8 mouse cellular contexts compared by ENCODE assay signal in the genomic region with DNA sequence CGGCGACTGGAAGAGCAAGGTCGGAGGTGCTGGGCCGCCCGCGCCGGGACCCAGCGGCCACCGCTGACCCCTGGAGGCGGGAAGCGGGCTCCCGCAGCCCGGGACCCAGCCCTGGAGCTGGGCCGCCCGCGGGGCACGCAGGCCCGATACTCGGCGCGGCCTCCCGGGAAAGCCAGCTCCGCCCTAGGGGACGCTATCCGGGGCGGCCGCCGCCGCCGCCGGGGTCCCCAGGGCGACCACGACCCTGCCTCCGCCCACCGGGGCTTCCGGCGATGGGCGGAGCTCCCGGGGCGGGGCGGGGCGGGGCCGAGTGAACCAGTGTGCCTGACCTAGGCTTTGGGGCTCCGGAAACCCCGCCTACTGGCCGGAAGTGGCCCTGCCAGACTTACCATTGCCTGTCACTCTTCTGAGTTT. TPM values are rescaled to one million over a fixed set of nuclear protein-coding genes. Genes with fewer than 3 reads are reported as not detected.
DNase-seq lines count a peak whose midpoint lies in the region; ATAC-seq and TF ChIP-seq lines count a peak whose summit lies in the region.

No protein-coding gene starts in this region.

- intact Hi-C loops in heart, adult 2 months (cut with DNase I): loop anchor here (2.0 kb wide), 1 partner anchor 155 kb away; a partner anchor contains a TSS

- no peaks in the 10 kb centered on the region for H3K27me3 ChIP-seq in C2C12 (ENCODE audit: control insufficient read depth, insufficient read depth, insufficient read length)
- no peaks in the 10 kb centered on the region for H3K27me3 ChIP-seq in embryonic facial prominence, embryonic 14.5 days (replicated peaks; ENCODE audit: control insufficient read depth, insufficient read depth, low read length)
- no peaks in the 10 kb centered on the region for H3K27me3 ChIP-seq in heart, adult 2 months (ENCODE audit: control insufficient read depth, insufficient read depth, low read length)
- H3K27me3 ChIP-seq in kidney, adult 2 months (replicated peaks; ENCODE audit: control insufficient read depth, insufficient read depth, low read length): no peaks in the 10 kb centered on the region
- no peaks in the 10 kb centered on the region for H3K27me3 ChIP-seq in limb, embryonic 14.5 days (ENCODE audit: control insufficient read depth, insufficient read depth, low read length)
- H3K27me3 ChIP-seq in midbrain, postnatal 0 days (ENCODE audit: insufficient read depth, low read length): no peaks in the 10 kb centered on the region

- ATAC-seq in embryonic facial prominence, embryonic 14.5 days (ENCODE audit: low read depth): peak; percentile 95
- ATAC-seq in limb, embryonic 14.5 days (ENCODE audit: low FRiP score, low read depth): peak; percentile 95
- ATAC-seq in midbrain, postnatal 0 days (ENCODE audit: low FRiP score): peak; percentile 91

- peak overlapping the region; percentile 98 for H3K27ac ChIP-seq in bone marrow, adult 2 months (ENCODE audit: control insufficient read depth, insufficient read depth, low read depth, low read length, poor library complexity)
- peak overlapping the region; percentile 93 for H3K27ac ChIP-seq in embryonic facial prominence, embryonic 14.5 days (replicated peaks; ENCODE audit: low read depth, low read length)
- H3K27ac ChIP-seq in heart, adult 2 months: peak overlapping the region; percentile 91
- H3K27ac ChIP-seq in kidney, adult 2 months (ENCODE audit: insufficient read depth, low read depth, low read length): peak overlapping the region; percentile 77
- peak overlapping the region; percentile 88 for H3K27ac ChIP-seq in limb, embryonic 14.5 days (replicated peaks; ENCODE audit: low read depth, low read length)
- H3K27ac ChIP-seq in midbrain, postnatal 0 days (ENCODE audit: low read depth, low read length): peak overlapping the region; percentile 86

- peak; percentile 94 for DNase-seq in embryonic facial prominence, embryonic 14.5 days (ENCODE audit: low spot score)
- DNase-seq in heart, adult 2 months: peak; percentile 90 to 94
- DNase-seq in kidney, adult 2 months: peak; percentile 97
- DNase-seq in limb, embryonic 14.5 days (ENCODE audit: low spot score): peak; percentile 90
- DNase-seq in midbrain, postnatal 0 days (ENCODE audit: low spot score): peak; percentile 91
- DNase-seq in spleen, postnatal 4 days (ENCODE audit: low spot score in 2 of 2): peak; percentile 89 to 92

- peak overlapping the region; percentile 61 for H3K4me3 ChIP-seq in C2C12 (ENCODE audit: insufficient read depth, poor library complexity, severe bottlenecking)
- H3K4me3 ChIP-seq in bone marrow, adult 2 months (replicated peaks; ENCODE audit: control insufficient read depth, low read depth, low read length): peak overlapping the region; percentile 91
- peak overlapping the region; percentile 95 for H3K4me3 ChIP-seq in embryonic facial prominence, embryonic 14.5 days (ENCODE audit: low read depth, low read length)
- H3K4me3 ChIP-seq in heart, adult 2 months: peak overlapping the region; percentile 94
- H3K4me3 ChIP-seq in kidney, adult 2 months (ENCODE audit: insufficient read depth, low read depth, low read length): peak overlapping the region; percentile 89
- peak overlapping the region; percentile 94 for H3K4me3 ChIP-seq in limb, embryonic 14.5 days (replicated peaks; ENCODE audit: low read length)
- H3K4me3 ChIP-seq in midbrain, postnatal 0 days (ENCODE audit: low read depth, low read length): peak overlapping the region; percentile 97

- H3ac ChIP-seq in C2C12 (ENCODE audit: control insufficient read depth, insufficient read length, low read depth): peak overlapping the region; percentile 96

- H3K79me2 ChIP-seq in C2C12 (ENCODE audit: control insufficient read depth, insufficient read depth): peaks cover 32% of the 10 kb centered on the region
- no peaks in the 10 kb centered on the region for H3K79me2 ChIP-seq in heart, adult 2 months (replicated peaks; ENCODE audit: control insufficient read depth, insufficient read depth, low read length)

- H3K36me3 ChIP-seq in C2C12 (ENCODE audit: control insufficient read depth, insufficient read depth): peaks cover 20% of the 10 kb centered on the region
- H3K36me3 ChIP-seq in embryonic facial prominence, embryonic 14.5 days (ENCODE audit: control insufficient read depth, insufficient read depth, low read length): peaks cover 20% of the 10 kb centered on the region
- peaks cover 4% of the 10 kb centered on the region for H3K36me3 ChIP-seq in heart, adult 2 months (ENCODE audit: control insufficient read depth, insufficient read depth, low read length)
- peaks cover 6% of the 10 kb centered on the region for H3K36me3 ChIP-seq in kidney, adult 2 months (ENCODE audit: control insufficient read depth, insufficient read depth, low read length)
- H3K36me3 ChIP-seq in limb, embryonic 14.5 days (ENCODE audit: control insufficient read depth, insufficient read depth, low read length): peaks cover 20% of the 10 kb centered on the region
- H3K36me3 ChIP-seq in midbrain, postnatal 0 days (ENCODE audit: insufficient read depth, low read length): 0 out of 2 replicates have a peak, but pooled peaks cover 5% of the 10 kb centered on the region

- peak overlapping the region; percentile 88 for H3K9ac ChIP-seq in embryonic facial prominence, embryonic 14.5 days (ENCODE audit: low read depth, low read length)
- H3K9ac ChIP-seq in heart, adult 2 months (ENCODE audit: low read depth, low read length): peak overlapping the region; percentile 94
- H3K9ac ChIP-seq in limb, embryonic 14.5 days (ENCODE audit: low read depth, low read length, severe bottlenecking): peak overlapping the region; percentile 93
- peak overlapping the region; percentile 86 for H3K9ac ChIP-seq in midbrain, postnatal 0 days (replicated peaks; ENCODE audit: low read length, poor library complexity, severe bottlenecking)

- TF ChIP-seq EP300 in heart, adult 2 months (IDR thresholded peaks at IDR 0.05; ENCODE audit: insufficient read depth, low read depth, low read length): no peak

- peak overlapping the region; percentile 68 for H3K4me2 ChIP-seq in embryonic facial prominence, embryonic 14.5 days (ENCODE audit: low read depth, low read length)
- peak overlapping the region; percentile 43 for H3K4me2 ChIP-seq in limb, embryonic 14.5 days (replicated peaks; ENCODE audit: low read depth, low read length, severe bottlenecking)
- H3K4me2 ChIP-seq in midbrain, postnatal 0 days (ENCODE audit: low read depth, low read length, poor library complexity, severe bottlenecking): peak overlapping the region; percentile 58

- peak; percentile 3 for TF ChIP-seq CTCF in C2C12 (IDR thresholded peaks at IDR 0.05; ENCODE audit: control insufficient read depth, insufficient read depth, insufficient read length)
- peak; percentile 15; the same call in 1 of the 2 replicates for TF ChIP-seq CTCF in bone marrow, adult 2 months (IDR thresholded peaks at IDR 0.05; ENCODE audit: control insufficient read depth, insufficient read depth, low read length)
- TF ChIP-seq CTCF in heart, adult 2 months (IDR thresholded peaks at IDR 0.05): peak; percentile 45
- no peak for TF ChIP-seq CTCF in kidney, adult 2 months (conservative IDR thresholded peaks at IDR 0.05; ENCODE audit: insufficient read depth, insufficient read length, low read depth, low read length)
- TF ChIP-seq CTCF in midbrain, postnatal 0 days (IDR thresholded peaks at IDR 0.05): no peak; the same call in 1 of the 2 replicates

- peaks cover 19% of the 10 kb centered on the region for H3K79me3 ChIP-seq in C2C12 (ENCODE audit: low read depth)

- under 1% methylated on average over 31 of the region's 46 CpGs for WGBS in bone marrow, adult 2 months
- no CpG with 5 or more reads among the region's 46 CpGs for WGBS in embryonic facial prominence, embryonic 14.5 days
- WGBS in heart, adult 2 months: under 1% methylated on average over 33 of the region's 46 CpGs
- WGBS in kidney, adult 2 months: under 1% methylated on average over 37 of the region's 46 CpGs
- 0% methylated on average over 3 of the region's 46 CpGs for WGBS in limb, embryonic 14.5 days
- 0% methylated on average over 4 of the region's 46 CpGs for WGBS in midbrain, postnatal 0 days

- no peaks in the 10 kb centered on the region for H3K9me3 ChIP-seq in embryonic facial prominence, embryonic 14.5 days (ENCODE audit: control insufficient read depth, low read length)
- H3K9me3 ChIP-seq in limb, embryonic 14.5 days (ENCODE audit: control insufficient read depth, low read length): no peaks in the 10 kb centered on the region
- no peaks in the 10 kb centered on the region for H3K9me3 ChIP-seq in midbrain, postnatal 0 days (ENCODE audit: low read length)

- peak; percentile 38; the same call in 1 of the 2 replicates for TF ChIP-seq POLR2A in bone marrow, adult 2 months (IDR thresholded peaks at IDR 0.05; ENCODE audit: borderline replicate concordance, control insufficient read depth, low read depth, low read length)
- TF ChIP-seq POLR2A in heart, adult 2 months (IDR thresholded peaks at IDR 0.05; ENCODE audit: insufficient read depth, low read depth, low read length): 0 out of 2 replicates have a peak, but pooled peaks have one; percentile 18
- no peak for TF ChIP-seq POLR2A in kidney, adult 2 months (IDR thresholded peaks at IDR 0.05; ENCODE audit: low read depth, low read length)
- 0 out of 2 replicates have a peak, but pooled peaks have one; percentile 38 for TF ChIP-seq POLR2A in limb, embryonic 14.5 days (IDR thresholded peaks at IDR 0.05; ENCODE audit: borderline replicate concordance, extremely low read depth, insufficient read depth, insufficient read length)

- H3K4me1 ChIP-seq in bone marrow, adult 2 months (ENCODE audit: control insufficient read depth, insufficient read depth, low read length): no peaks in the 10 kb centered on the region; the same call in 1 of the 2 replicates
- H3K4me1 ChIP-seq in embryonic facial prominence, embryonic 14.5 days (ENCODE audit: control insufficient read depth, insufficient read depth, low read length): 0 out of 2 replicates have a peak, but pooled peaks cover 5% of the 10 kb centered on the region
- H3K4me1 ChIP-seq in heart, adult 2 months (ENCODE audit: control insufficient read depth, insufficient read depth, low read length): peaks cover 2% of the 10 kb centered on the region
- peaks cover 5% of the 10 kb centered on the region; the same call in 1 of the 2 replicates for H3K4me1 ChIP-seq in kidney, adult 2 months (ENCODE audit: control insufficient read depth, insufficient read depth, low read length)
- peaks cover 6% of the 10 kb centered on the region; the same call in 1 of the 2 replicates for H3K4me1 ChIP-seq in limb, embryonic 14.5 days (ENCODE audit: control insufficient read depth, insufficient read depth, low read length)
- 0 out of 2 replicates have a peak, but pooled peaks cover 3% of the 10 kb centered on the region for H3K4me1 ChIP-seq in midbrain, postnatal 0 days (ENCODE audit: insufficient read depth, low read length)

RNA-seq across cellular contexts. Expression of a gene that starts 3.3 kb away (rescaled TPM):
- not detected for polyA plus RNA-seq in C2C12 (2012; fragmentation: generic; extraction: Trizol)
- not detected in 2 replicates for polyA plus RNA-seq in bone marrow, adult 2 months (2011; ENCODE audit: insufficient read depth, insufficient read length, low replicate concordance, missing spikeins)
- not detected in 2 replicates for polyA plus RNA-seq in embryonic facial prominence, embryonic 14.5 days (2014; fragmentation: Nextera tagmentation; extraction: Ambion mirVana)
- not detected for total RNA-seq in heart, adult 2 months (2021)
- polyA plus RNA-seq in heart, adult 2 months (2012; rRNA removed): 0.14 and 0.15 TPM in 2 replicates
- polyA plus RNA-seq in kidney, adult 2 months (2012; rRNA removed): not detected in 2 replicates
- not detected in 2 replicates for polyA plus RNA-seq in limb, embryonic 14.5 days (2012; rRNA removed)
- polyA plus RNA-seq in limb, embryonic 14.5 days (2014; fragmentation: Nextera tagmentation; extraction: Ambion mirVana): 0.19 TPM in 1 of 2 replicates, not detected in the other
- total RNA-seq in midbrain, postnatal 0 days (2014; rRNA removed): not detected in 2 replicates
- polyA plus RNA-seq in midbrain, postnatal 0 days (2015; fragmentation: Nextera tagmentation; extraction: Ambion mirVana): not detected in 2 replicates

RNA-seq across cellular contexts. Expression of a gene that starts 9.3 kb away (rescaled TPM):
- 125 TPM for polyA plus RNA-seq in C2C12 (2012; fragmentation: generic; extraction: Trizol)
- 46.5 and 62.7 TPM in 2 replicates for polyA plus RNA-seq in bone marrow, adult 2 months (2011; ENCODE audit: insufficient read depth, insufficient read length, low replicate concordance, missing spikeins)
- polyA plus RNA-seq in embryonic facial prominence, embryonic 14.5 days (2014; fragmentation: Nextera tagmentation; extraction: Ambion mirVana): 65.2 and 65.8 TPM in 2 replicates
- total RNA-seq in heart, adult 2 months (2021): 10 to 100 TPM; 89.7 to 97.6 TPM
- polyA plus RNA-seq in heart, adult 2 months (2012; rRNA removed): 58.8 and 117 TPM in 2 replicates
- 76.9 and 93.0 TPM in 2 replicates for polyA plus RNA-seq in kidney, adult 2 months (2012; rRNA removed)
- 48.3 and 60.5 TPM in 2 replicates for polyA plus RNA-seq in limb, embryonic 14.5 days (2012; rRNA removed)
- polyA plus RNA-seq in limb, embryonic 14.5 days (2014; fragmentation: Nextera tagmentation; extraction: Ambion mirVana): 66.8 and 67.8 TPM in 2 replicates
- 76.6 and 103 TPM in 2 replicates for total RNA-seq in midbrain, postnatal 0 days (2014; rRNA removed)
- 84.3 and 89.1 TPM in 2 replicates for polyA plus RNA-seq in midbrain, postnatal 0 days (2015; fragmentation: Nextera tagmentation; extraction: Ambion mirVana)

RNA-seq across cellular contexts. Expression of a gene that starts 51.3 kb away (rescaled TPM):
- polyA plus RNA-seq in C2C12 (2012; fragmentation: generic; extraction: Trizol): 2.9 TPM
- 3.4 and 4.8 TPM in 2 replicates for polyA plus RNA-seq in bone marrow, adult 2 months (2011; ENCODE audit: insufficient read depth, insufficient read length, low replicate concordance, missing spikeins)
- 11.4 TPM in 2 replicates for polyA plus RNA-seq in embryonic facial prominence, embryonic 14.5 days (2014; fragmentation: Nextera tagmentation; extraction: Ambion mirVana)
- total RNA-seq in heart, adult 2 months (2021): 1 to 10 TPM; 3.5 to 5.0 TPM
- polyA plus RNA-seq in heart, adult 2 months (2012; rRNA removed): 2.8 and 5.5 TPM in 2 replicates
- polyA plus RNA-seq in kidney, adult 2 months (2012; rRNA removed): 4.3 TPM in 2 replicates
- polyA plus RNA-seq in limb, embryonic 14.5 days (2012; rRNA removed): 10.3 and 11.5 TPM in 2 replicates
- polyA plus RNA-seq in limb, embryonic 14.5 days (2014; fragmentation: Nextera tagmentation; extraction: Ambion mirVana): 12.5 and 13.0 TPM in 2 replicates
- 14.5 and 17.0 TPM in 2 replicates for total RNA-seq in midbrain, postnatal 0 days (2014; rRNA removed)
- 18.3 and 19.3 TPM in 2 replicates for polyA plus RNA-seq in midbrain, postnatal 0 days (2015; fragmentation: Nextera tagmentation; extraction: Ambion mirVana)

RNA-seq across cellular contexts. Expression of a gene that starts 51.8 kb away (rescaled TPM):
- 3.3 TPM for polyA plus RNA-seq in C2C12 (2012; fragmentation: generic; extraction: Trizol)
- polyA plus RNA-seq in bone marrow, adult 2 months (2011; ENCODE audit: insufficient read depth, insufficient read length, low replicate concordance, missing spikeins): 7.5 and 17.4 TPM in 2 replicates
- 12.9 and 13.0 TPM in 2 replicates for polyA plus RNA-seq in embryonic facial prominence, embryonic 14.5 days (2014; fragmentation: Nextera tagmentation; extraction: Ambion mirVana)
- 1 to 10 TPM; 8.8 to 9.3 TPM for total RNA-seq in heart, adult 2 months (2021)
- polyA plus RNA-seq in heart, adult 2 months (2012; rRNA removed): 5.4 and 7.5 TPM in 2 replicates
- 10.8 and 11.1 TPM in 2 replicates for polyA plus RNA-seq in kidney, adult 2 months (2012; rRNA removed)
- polyA plus RNA-seq in limb, embryonic 14.5 days (2012; rRNA removed): 17.8 and 21.8 TPM in 2 replicates
- 14.5 and 15.4 TPM in 2 replicates for polyA plus RNA-seq in limb, embryonic 14.5 days (2014; fragmentation: Nextera tagmentation; extraction: Ambion mirVana)
- 21.0 and 24.1 TPM in 2 replicates for total RNA-seq in midbrain, postnatal 0 days (2014; rRNA removed)
- polyA plus RNA-seq in midbrain, postnatal 0 days (2015; fragmentation: Nextera tagmentation; extraction: Ambion mirVana): 19.2 and 21.2 TPM in 2 replicates

Comparison
In these comparisons a context has a peak if more than half of its experiments do, and no peak if none do; other contexts are left out.
1. Peak in every context shown above with its lines: DNase-seq, ATAC-seq, H3K4me3 ChIP-seq and H3K27ac ChIP-seq.
2. CTCF ChIP-seq: peak in C2C12 (single experiment), bone marrow, adult 2 months (single experiment) and heart, adult 2 months (single experiment); none in kidney, adult 2 months (single experiment) and midbrain, postnatal 0 days (single experiment).